Mouse (Mus musculus) left cerebral cortex, postnatal 4 days (tissue): Measurements from ENCODE around the gene Klk4. TPM values are rescaled to one million over a fixed set of nuclear protein-coding genes. Genes with fewer than 3 reads are reported as not detected.

Source experiments
- DNase-seq: peaks from one replicate; pipeline ENCODE4 v3.0.0-alpha.2; 2022
- intact Hi-C: fragments of 180-260 bp; cut with DNase I; formaldehyde crosslinking; loops from one replicate; pipeline ENCODE4 v1.15.1; 2025
- total RNA-seq, 2 experiments: library from RNA; stranded (reverse); gene quantifications; 2 replicates each; pipeline ENCODE4 v1.2.3; 2021

The Klk4 gene
- total RNA-seq: not detected

GRCm38 (mm10) chr7:43880912-43881311 is at the start of gene Klk4:
Gene Klk4, plus strand, starts transcription at chr7:43881160.
- intact Hi-C loops: no loop called here
- no peak for DNase-seq

GRCm38 (mm10) chr7:43841701-43842100 is 39.3 kb upstream of the Klk4 start, which contains the start of gene Klk5:
Gene Klk5, plus strand, starts transcription at chr7:43841971.
- intact Hi-C loops: no loop called here
- DNase-seq: no peak

DNA sequence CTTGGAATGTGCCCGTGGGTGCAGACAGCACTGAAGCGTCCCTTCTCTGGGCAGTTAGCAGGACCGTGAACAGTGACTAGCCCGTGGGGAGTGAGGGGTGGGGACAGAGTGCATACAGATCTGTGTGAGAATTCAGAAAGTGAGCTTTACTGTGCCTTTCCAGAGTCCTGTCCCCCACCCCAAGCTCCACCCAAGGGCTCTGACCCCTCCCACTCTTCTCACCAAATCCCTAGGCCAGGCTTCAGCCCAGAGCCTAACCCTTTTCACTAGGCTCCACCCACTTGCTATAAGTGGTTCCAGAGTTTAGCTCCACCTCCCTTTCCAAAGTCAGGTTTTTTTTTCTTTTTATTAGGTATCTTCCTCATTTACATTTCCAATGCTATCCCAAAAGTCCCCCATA is 37.2 kb upstream of the Klk4 start:
- intact Hi-C loops: no loop called here
- DNase-seq: no peak

DNA sequence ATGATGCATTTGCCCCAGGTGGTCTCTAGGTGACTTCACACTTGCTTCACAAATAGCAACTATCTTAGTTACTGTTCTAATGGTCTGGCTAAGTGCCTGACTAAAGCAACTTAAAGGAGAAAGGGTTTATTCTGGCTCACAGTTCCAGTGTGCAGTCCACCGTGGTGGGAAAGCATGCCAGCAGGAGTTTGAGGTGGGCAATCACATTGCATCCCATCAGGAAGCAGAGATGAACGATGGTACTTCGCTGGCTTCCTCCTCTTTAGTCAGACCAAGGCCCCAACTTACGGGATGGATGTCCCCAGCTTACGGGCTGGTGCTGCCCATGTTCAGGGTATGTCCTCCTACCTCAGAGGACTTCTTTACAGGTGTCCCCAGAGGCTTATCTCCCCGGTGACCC is 29.3 kb upstream of the Klk4 start:
- no peak for DNase-seq
- intact Hi-C loops: no loop called here

GRCm38 (mm10) chr7:43854642-43855380 is 26.1 kb upstream of the Klk4 start:
- intact Hi-C loops: no loop called here
- DNase-seq: no peak

- intact Hi-C loops: no loop called here
- no peak for DNase-seq
Measured at GRCm38 (mm10) chr7:43855709-43856108, 25.3 kb upstream of the Klk4 start.

DNA sequence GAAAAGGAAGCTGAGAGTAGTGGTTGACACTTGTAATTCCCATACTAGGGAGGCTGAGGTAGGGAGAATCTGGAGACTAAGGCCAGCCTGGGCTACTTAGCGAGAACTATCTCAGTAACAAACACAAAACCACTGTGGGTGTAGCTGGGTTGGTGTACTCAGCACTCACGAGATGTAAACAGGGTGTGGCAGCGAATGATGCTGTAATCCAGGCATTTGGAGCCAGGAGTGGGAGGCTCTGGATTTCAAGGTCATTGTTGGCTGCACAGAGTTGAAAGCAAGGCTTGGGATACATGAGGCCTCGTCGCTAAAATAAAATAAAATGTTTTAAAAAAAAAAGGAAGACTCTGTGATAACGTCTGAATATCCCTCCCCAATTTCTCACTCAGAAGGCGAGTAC is 24.7 kb upstream of the Klk4 start:
- no peak for DNase-seq
- intact Hi-C loops: no loop called here

- intact Hi-C loops: no loop called here
Measured at GRCm38 (mm10) chr7:43857501-43857900, 23.5 kb upstream of the Klk4 start.

GRCm38 (mm10) chr7:43860411-43860810 is 20.5 kb upstream of the Klk4 start:
- no peak for DNase-seq
- intact Hi-C loops: no loop called here

More at GRCm38 (mm10) chr7:43857501-43857900, 23.5 kb upstream of the Klk4 start:
- no peak for DNase-seq

- intact Hi-C loops: no loop called here
Measured at GRCm38 (mm10) chr7:43873237-43873636, 7.7 kb upstream of the Klk4 start.

GRCm38 (mm10) chr7:43873674-43874073 is 7.3 kb upstream of the Klk4 start:
- intact Hi-C loops: no loop called here
- no peak for DNase-seq

More at GRCm38 (mm10) chr7:43873237-43873636, 7.7 kb upstream of the Klk4 start:
- peak; percentile 80 for DNase-seq

GRCm38 (mm10) chr7:43874868-43875375 is 6.0 kb upstream of the Klk4 start:
- intact Hi-C loops: no loop called here
- DNase-seq: no peak

DNA sequence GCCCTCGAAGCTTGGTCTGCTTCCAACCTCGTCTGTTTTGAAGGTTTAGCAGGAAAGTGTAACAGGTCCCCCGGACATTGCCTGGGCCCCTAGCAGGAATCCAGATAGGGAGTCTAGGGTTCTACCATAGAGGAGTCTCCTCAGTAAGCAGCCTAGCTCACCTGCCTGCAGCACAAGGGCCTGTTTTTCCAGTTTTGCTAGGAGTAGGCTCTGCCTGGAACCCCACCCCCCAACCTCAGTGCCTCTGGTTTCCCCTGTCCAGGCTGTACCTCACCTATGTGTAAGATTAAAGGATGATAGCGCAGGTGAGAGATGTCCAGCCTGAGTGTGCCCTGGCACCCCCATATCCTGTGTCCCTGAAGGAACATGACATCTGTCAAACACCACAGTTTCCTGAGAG is 4.5 kb upstream of the Klk4 start:
- intact Hi-C loops: no loop called here
- no peak for DNase-seq

- intact Hi-C loops: no loop called here
- no peak for DNase-seq
Measured at GRCm38 (mm10) chr7:43878281-43878680, 2.7 kb upstream of the Klk4 start.

GRCm38 (mm10) chr7:43882346-43882745 is 1.4 kb downstream of the Klk4 start:
- DNase-seq: no peak
- intact Hi-C loops: no loop called here

DNA sequence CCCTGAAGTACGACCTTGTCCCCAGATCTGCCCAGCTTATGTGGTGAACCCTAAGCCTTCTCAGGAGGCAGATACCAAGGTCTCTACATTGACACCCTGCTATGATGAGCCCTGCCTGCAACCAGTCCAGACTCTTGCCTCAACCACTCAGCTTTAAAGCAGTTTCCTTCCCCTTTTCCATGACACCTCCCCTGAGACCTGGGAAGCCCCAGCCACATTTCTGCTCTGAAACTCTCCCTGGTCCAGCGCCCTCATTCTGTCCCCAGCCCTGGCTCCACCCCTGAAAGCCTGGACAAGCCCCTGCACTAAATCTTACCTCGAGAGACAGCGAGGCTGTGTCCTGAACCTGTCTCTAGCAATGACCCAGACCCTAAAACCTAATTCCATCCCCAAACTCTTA is 1.9 kb downstream of the Klk4 start:
- intact Hi-C loops: no loop called here
- no peak for DNase-seq

DNA sequence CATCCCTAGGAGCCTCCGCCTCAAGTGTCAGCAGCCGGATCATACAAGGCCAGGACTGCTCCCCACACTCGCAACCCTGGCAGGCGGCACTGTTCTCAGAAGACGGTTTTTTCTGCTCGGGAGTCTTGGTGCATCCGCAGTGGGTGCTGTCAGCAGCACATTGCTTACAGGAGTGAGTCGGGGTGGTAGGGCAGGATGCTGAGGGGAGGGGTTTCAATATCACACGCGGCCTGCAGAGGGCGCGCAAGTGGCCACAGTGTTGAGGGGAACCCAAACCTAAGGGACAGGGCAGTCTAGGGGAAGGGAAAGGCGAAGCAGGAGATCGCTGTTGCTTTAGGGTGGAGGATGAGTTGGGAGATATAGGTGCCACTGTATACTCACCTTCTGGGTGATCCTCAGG is 2.6 kb downstream of the Klk4 start:
- peak; percentile 51 for DNase-seq
- intact Hi-C loops: no loop called here

DNA sequence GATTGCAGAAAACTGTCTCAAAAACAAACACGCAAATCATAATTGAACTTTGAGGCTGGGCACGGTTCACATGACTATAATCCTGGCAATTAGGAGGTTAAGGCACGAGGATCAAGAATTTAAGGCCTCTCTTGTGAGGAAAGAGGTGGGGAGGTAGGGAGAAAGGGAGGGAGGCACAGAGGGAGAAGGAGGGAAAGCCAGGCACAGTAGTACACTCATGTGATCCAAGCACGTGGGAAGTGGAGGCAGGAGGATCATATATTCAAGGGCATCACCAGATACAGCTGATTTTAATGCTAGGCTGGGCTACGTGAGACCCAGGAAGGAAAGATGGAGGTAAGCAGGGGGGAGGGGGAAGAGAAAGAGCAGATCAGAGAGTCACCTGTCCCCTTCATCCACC is 10.4 kb downstream of the Klk4 start:
- intact Hi-C loops: loop anchor here (10.0 kb wide), 1 partner anchor 217 kb away; the partner anchor contains the start of gene Ctu1

GRCm38 (mm10) chr7:43891788-43892187 is 10.8 kb downstream of the Klk4 start:
- intact Hi-C loops: loop anchor here (10.0 kb wide), 1 partner anchor 217 kb away; the partner anchor contains the start of gene Ctu1
- no peak for DNase-seq

More for the DNA sequence above, 10.4 kb downstream of the Klk4 start:
- no peak for DNase-seq

GRCm38 (mm10) chr7:43894836-43895235 is 13.9 kb downstream of the Klk4 start:
- intact Hi-C loops: loop anchor here (10.0 kb wide), 1 partner anchor 220 kb away; the partner anchor contains the start of gene Ctu1
- DNase-seq: peak; percentile 80

DNA sequence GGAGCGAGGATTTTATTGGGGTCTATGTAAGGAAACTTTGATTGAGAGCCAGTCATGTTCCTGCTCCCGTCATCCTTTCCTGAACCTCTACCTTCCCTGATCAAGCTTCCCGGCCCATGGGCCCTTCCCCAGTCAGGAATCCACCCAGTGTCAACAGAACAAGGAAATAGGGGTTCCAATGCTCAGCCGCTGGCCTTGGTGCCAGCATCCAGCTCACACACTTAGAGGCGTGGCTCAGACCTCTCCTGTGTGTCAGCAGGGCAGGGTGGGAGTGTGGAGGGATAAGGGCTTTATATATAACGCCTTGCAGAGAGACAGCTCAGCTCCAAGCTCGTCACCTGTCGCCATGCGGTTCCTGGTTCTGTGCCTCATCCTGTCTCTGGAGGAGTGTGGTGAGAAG is 33.9 kb downstream of the Klk4 start:
- DNase-seq: no peak
- intact Hi-C loops: no loop called here

GRCm38 (mm10) chr7:43918426-43918825 is 37.5 kb downstream of the Klk4 start:
- intact Hi-C loops: no loop called here
- no peak for DNase-seq
